Mouse (Mus musculus): Measurements from ENCODE around the gene Pigz. TPM values are rescaled to one million over a fixed set of nuclear protein-coding genes. Genes with fewer than 3 reads are reported as not detected.

The Pigz gene
- polyA plus RNA-seq, 1 experiment from 2014 or later = 2.8 TPM

- Histone ChIP-seq H3K27me3 (no peaks in the 10 kb centered on the region; the same call in 1 of the 2 replicates), H3K4me3 (0 out of 2 replicates have a peak overlapping the region, but pooled peaks have one; percentile 8), H3K36me3 (no peaks in the 10 kb centered on the region), H3K4me2 (replicated peaks) (peak overlapping the region; percentile 43), H3K9ac (peak overlapping the region; percentile 19; the same call in 1 of the 2 replicates), H3K4me1 (peaks cover 15% of the 10 kb centered on the region), H3K27ac (0 out of 2 replicates have a peak overlapping the region, but pooled peaks have one; percentile 17), H3K9me3 (replicated peaks) (no peaks in the 10 kb centered on the region)
- no peak for ATAC-seq (ENCODE audit: low FRiP score)
- 16% methylated on average over 9 of the region's 9 CpGs for WGBS
These were observed 26.8 kb upstream of the Pigz start for GRCm38 (mm10) chr16:31906896-31907295.

DNA sequence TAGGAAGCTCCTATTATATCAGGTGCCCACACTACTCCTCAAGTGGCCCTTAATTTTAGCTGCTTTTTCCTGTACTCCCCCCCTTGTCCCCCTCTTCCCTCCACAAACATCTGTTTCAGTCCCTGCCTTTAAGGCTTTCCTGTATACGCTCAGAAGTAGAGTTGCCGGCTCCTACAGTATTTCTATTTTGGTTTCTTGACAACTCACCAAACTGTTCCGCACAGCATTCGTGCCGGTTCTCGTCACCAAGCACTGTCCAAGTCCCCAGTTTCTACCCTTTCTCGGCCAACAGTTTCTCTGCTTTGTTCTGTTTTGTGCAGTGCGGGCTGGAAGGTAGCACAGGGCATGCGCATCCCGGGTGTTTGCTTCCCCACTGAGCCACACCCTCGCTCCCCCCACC is 24.7 kb upstream of the Pigz start:
- Histone ChIP-seq H3K36me3 (no peaks in the 10 kb centered on the region), H3K4me2 (replicated peaks) (peak overlapping the region; percentile 8; the same call in 1 of the 2 replicates), H3K9me3 (replicated peaks) (no peaks in the 10 kb centered on the region), H3K4me3 (no peak overlapping the region), H3K27ac (no peak overlapping the region), H3K4me1 (peaks cover 15% of the 10 kb centered on the region), H3K27me3 (no peaks in the 10 kb centered on the region; the same call in 1 of the 2 replicates), H3K9ac (no peak overlapping the region)
- WGBS = 64% methylated on average over 11 of the region's 11 CpGs
- ATAC-seq (ENCODE audit: low FRiP score) = no peak

DNA sequence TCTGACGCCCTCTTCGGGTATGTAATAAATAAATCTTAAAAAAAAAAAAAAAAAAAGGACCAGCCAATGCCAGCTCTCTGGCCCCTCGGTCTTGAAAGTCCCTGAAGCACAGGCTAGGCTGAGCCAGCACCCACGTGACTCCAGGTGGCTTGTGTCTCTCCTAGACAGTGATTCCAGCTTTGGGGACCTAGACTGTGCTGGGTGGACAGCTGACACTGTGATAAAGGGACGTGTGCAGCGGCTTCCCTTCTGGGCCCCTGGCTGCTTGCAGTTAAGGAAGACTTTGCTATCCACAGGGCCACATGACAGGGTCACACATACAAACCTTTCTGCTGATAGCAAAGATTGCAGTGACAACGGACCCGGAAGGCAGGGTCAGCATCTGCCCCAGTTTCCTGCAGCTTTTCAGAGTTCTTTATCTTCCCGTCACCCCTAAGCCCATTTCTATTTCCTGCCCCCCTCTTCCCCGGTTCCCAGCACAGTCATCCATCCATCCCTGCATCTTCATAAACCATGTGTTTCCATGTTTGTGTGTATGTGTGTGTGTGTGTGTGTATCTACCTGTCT is 23.3 kb upstream of the Pigz start:
- Histone ChIP-seq H3K27me3 (no peaks in the 10 kb centered on the region; the same call in 1 of the 2 replicates), H3K27ac (no peak overlapping the region), H3K4me1 (peaks cover 15% of the 10 kb centered on the region), H3K4me3 (no peak overlapping the region), H3K36me3 (no peaks in the 10 kb centered on the region), H3K9me3 (replicated peaks) (no peaks in the 10 kb centered on the region), H3K9ac (no peak overlapping the region), H3K4me2 (replicated peaks) (no peak overlapping the region)
- 75% methylated on average over 10 of the region's 10 CpGs for WGBS
- ATAC-seq (ENCODE audit: low FRiP score) = no peak

DNA sequence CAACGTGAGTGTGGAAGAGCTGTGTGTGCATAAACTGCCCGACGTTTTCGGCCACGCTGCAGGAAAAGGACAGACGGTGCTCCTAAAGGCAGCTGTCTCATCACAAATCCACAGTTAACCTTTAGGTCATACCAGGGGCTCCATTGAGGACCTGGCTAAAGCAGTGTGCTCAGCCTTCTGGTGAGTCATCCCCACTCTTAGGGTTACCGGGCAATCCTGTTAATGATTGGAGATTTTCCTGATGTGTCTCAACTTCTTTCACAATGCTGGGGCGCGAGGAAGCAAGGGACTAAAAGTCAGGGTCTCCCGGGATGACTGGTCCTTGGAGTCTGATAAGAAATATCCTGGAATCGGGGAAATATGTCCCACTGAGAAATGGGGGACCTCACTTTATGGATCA is 15.9 kb upstream of the Pigz start:
- H3K9ac ChIP-seq = no peak overlapping the region

GRCm38 (mm10) chr16:31918248-31918724 is 15.4 kb upstream of the Pigz start:
- Histone ChIP-seq H3K4me3 (no peak overlapping the region), H3K27ac (no peak overlapping the region), H3K27me3 (no peaks in the 10 kb centered on the region), H3K9me3 (replicated peaks) (no peaks in the 10 kb centered on the region), H3K9ac (0 out of 2 replicates have a peak overlapping the region, but pooled peaks have one; percentile 8), H3K36me3 (no peaks in the 10 kb centered on the region), H3K4me1 (peaks cover 2% of the 10 kb centered on the region), H3K4me2 (replicated peaks) (peak overlapping the region; percentile 37)
- ATAC-seq (ENCODE audit: low FRiP score) = no peak
- WGBS = 3% methylated on average over 14 of the region's 14 CpGs

More for the DNA sequence above, 15.9 kb upstream of the Pigz start:
- no peaks in the 10 kb centered on the region for H3K9me3 ChIP-seq (replicated peaks)
- 71% methylated on average over 11 of the region's 11 CpGs for WGBS
- no peak overlapping the region for H3K4me2 ChIP-seq (replicated peaks)
- H3K27ac ChIP-seq = no peak overlapping the region
- no peaks in the 10 kb centered on the region for H3K36me3 ChIP-seq
- peaks cover 2% of the 10 kb centered on the region for H3K4me1 ChIP-seq
- H3K27me3 ChIP-seq = no peaks in the 10 kb centered on the region
- H3K4me3 ChIP-seq = no peak overlapping the region
- ATAC-seq (ENCODE audit: low FRiP score) = no peak

- H3K27me3 ChIP-seq = no peaks in the 10 kb centered on the region
- H3K9ac ChIP-seq = no peak overlapping the region
- no peaks in the 10 kb centered on the region for H3K36me3 ChIP-seq
- no peak for ATAC-seq (ENCODE audit: low FRiP score)
- H3K4me2 ChIP-seq (replicated peaks) = no peak overlapping the region
- 86% methylated on average over 6 of the region's 6 CpGs for WGBS
- no peak overlapping the region for H3K27ac ChIP-seq
- no peak overlapping the region for H3K4me3 ChIP-seq
- H3K4me1 ChIP-seq = no peaks in the 10 kb centered on the region; the same call in 1 of the 2 replicates
- no peaks in the 10 kb centered on the region for H3K9me3 ChIP-seq (replicated peaks)
These were observed 9.3 kb upstream of the Pigz start for GRCm38 (mm10) chr16:31924368-31924767.

DNA sequence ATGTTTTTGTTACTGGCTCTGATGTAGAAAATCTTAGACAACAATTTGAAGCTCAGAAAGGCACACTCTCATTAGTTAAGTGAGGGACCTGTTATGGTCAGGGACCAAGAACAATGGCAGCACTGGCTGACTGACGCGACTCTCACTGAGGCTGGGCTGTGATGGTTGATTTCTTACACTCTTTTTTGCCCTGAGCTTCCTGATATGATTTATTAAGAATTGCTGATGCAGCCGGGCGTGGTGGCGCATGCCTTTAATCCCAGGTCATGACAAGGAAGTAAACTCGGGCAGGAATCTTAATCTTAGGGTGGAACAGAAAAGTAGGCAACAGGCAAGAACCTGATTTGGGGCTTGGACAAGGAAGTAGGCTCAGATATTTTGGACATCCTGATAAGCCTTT is 7.6 kb upstream of the Pigz start:
- no peak for ATAC-seq (ENCODE audit: low FRiP score)
- no peaks in the 10 kb centered on the region for H3K4me1 ChIP-seq
- H3K9ac ChIP-seq = no peak overlapping the region
- H3K4me2 ChIP-seq (replicated peaks) = no peak overlapping the region
- no peaks in the 10 kb centered on the region; the same call in 1 of the 2 replicates for H3K27me3 ChIP-seq
- 81% methylated on average over 6 of the region's 6 CpGs for whole genome bisulfite sequencing
- H3K9me3 ChIP-seq (replicated peaks) = no peaks in the 10 kb centered on the region
- no peak overlapping the region for H3K27ac ChIP-seq
- H3K36me3 ChIP-seq = no peaks in the 10 kb centered on the region
- no peak overlapping the region for H3K4me3 ChIP-seq

GRCm38 (mm10) chr16:31926547-31927182 is 7.0 kb upstream of the Pigz start:
- Histone ChIP-seq H3K27ac (no peak overlapping the region), H3K4me2 (replicated peaks) (no peak overlapping the region), H3K27me3 (peaks cover 3% of the 10 kb centered on the region; the same call in 1 of the 2 replicates), H3K9me3 (replicated peaks) (no peaks in the 10 kb centered on the region), H3K4me1 (peaks cover 2% of the 10 kb centered on the region; the same call in 1 of the 2 replicates), H3K4me3 (no peak overlapping the region), H3K36me3 (no peaks in the 10 kb centered on the region), H3K9ac (no peak overlapping the region)
- 83% methylated on average over 13 of the region's 13 CpGs for WGBS
- ATAC-seq (ENCODE audit: low FRiP score) = no peak

GRCm38 (mm10) chr16:31927412-31927811 is 6.2 kb upstream of the Pigz start:
- WGBS = 81% methylated on average over 5 of the region's 5 CpGs

DNA sequence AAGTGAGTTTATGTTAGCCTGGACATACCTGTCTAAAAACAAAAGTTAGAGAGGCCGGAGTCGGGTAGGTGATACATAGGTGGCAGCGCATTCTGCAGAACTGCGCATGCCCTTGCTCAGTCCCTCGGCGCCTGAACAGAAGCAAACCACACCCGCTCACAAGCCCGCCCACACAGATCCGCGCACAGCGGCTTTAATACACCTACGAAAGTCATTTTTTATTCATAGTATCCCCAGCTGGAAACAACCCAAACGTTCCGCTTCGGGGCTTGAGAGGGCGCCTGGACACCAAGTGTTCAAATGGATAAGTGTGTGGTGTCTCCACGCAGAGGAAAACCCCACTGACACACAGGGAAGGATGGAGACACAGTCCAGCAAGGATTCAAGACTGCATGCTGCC is 2.3 kb upstream of the Pigz start:
- Histone ChIP-seq H3K4me2 (replicated peaks) (0 out of 2 replicates have a peak overlapping the region, but pooled peaks have one; percentile 6), H3K27me3 (peaks cover 28% of the 10 kb centered on the region), H3K36me3 (no peaks in the 10 kb centered on the region), H3K4me3 (no peak overlapping the region), H3K27ac (no peak overlapping the region), H3K9ac (no peak overlapping the region), H3K4me1 (peaks cover 33% of the 10 kb centered on the region), H3K9me3 (replicated peaks) (no peaks in the 10 kb centered on the region)
- no peak for ATAC-seq (ENCODE audit: low FRiP score)
- 50% methylated on average over 17 of the region's 17 CpGs for WGBS

More at GRCm38 (mm10) chr16:31927412-31927811, 6.2 kb upstream of the Pigz start:
- H3K4me1 ChIP-seq = peaks cover 8% of the 10 kb centered on the region
- H3K4me3 ChIP-seq = no peak overlapping the region
- H3K27me3 ChIP-seq = peaks cover 3% of the 10 kb centered on the region; the same call in 1 of the 2 replicates
- no peak for ATAC-seq (ENCODE audit: low FRiP score)
- no peak overlapping the region for H3K27ac ChIP-seq
- H3K9ac ChIP-seq = no peak overlapping the region
- H3K4me2 ChIP-seq (replicated peaks) = no peak overlapping the region
- H3K36me3 ChIP-seq = no peaks in the 10 kb centered on the region
- H3K9me3 ChIP-seq (replicated peaks) = no peaks in the 10 kb centered on the region

- ATAC-seq (ENCODE audit: low FRiP score) = peak; percentile 12; the same call in 1 of the 2 replicates
- H3K27ac ChIP-seq = peak overlapping the region; percentile 92
- no peaks in the 10 kb centered on the region for H3K36me3 ChIP-seq
- WGBS = 32% methylated on average over 5 of the region's 5 CpGs
- H3K9ac ChIP-seq = no peak overlapping the region
- peaks cover 35% of the 10 kb centered on the region for H3K27me3 ChIP-seq
- H3K4me1 ChIP-seq = peaks cover 33% of the 10 kb centered on the region
- H3K4me2 ChIP-seq (replicated peaks) = peak overlapping the region; percentile 78; the same call in 1 of the 2 replicates
- H3K9me3 ChIP-seq (replicated peaks) = no peaks in the 10 kb centered on the region
- no peak overlapping the region for H3K4me3 ChIP-seq
These were observed 1.4 kb upstream of the Pigz start for GRCm38 (mm10) chr16:31932255-31932654.

DNA sequence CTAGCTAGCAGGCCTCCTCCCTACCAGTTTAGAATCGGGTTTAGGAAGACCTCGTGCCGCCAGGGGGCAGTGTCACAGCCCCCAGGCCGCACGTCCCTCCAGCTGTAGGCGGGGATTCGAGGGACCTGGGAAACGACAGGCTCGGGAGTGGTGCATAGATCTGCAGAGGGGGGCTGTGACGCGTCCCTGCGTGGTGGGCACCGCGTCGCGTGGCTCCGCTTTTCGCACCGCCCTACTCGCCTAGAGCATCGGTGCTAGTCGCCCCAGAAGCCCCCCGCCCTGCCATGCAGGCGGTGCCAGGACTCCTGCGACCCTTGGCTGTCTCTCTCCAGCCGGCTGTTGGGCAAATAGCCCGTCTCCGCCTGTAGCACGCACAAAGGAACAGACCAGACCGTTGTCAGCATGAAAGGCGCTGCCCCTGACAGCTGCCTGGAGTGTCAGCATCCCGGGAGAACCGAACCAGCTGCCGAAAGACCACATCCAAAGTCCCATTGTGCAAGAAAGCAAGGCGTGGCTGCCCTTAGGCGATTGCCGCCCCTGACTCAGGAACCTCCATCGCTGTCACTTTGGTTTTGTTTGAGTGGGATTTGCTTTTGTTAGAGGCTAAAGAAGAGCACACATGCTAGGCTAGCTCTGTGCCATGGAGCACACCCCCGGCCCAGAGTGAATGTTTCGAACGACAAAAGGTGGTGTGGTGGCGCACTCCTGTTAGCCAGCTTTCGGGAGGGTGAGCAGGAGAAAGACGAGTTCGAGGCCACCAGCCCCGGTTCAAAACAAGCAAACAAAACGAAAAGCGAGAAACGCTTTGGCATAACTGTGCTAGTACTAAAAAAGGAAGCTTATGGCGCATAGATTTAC is 582 bp upstream of the Pigz start:
- Histone ChIP-seq H3K27me3 (peaks cover 35% of the 10 kb centered on the region), H3K27ac (peak overlapping the region; percentile 92)
- WGBS = under 1% methylated on average over 50 of the region's 50 CpGs

More for the DNA sequence above, 582 bp upstream of the Pigz start:
- Histone ChIP-seq H3K4me2 (replicated peaks) (peak overlapping the region; percentile 78), H3K9ac (peak overlapping the region; percentile 58), H3K9me3 (replicated peaks) (no peaks in the 10 kb centered on the region), H3K4me3 (peak overlapping the region; percentile 45), H3K4me1 (peaks cover 33% of the 10 kb centered on the region), H3K36me3 (no peaks in the 10 kb centered on the region)
- ATAC-seq (ENCODE audit: low FRiP score) = peak; percentile 95
